Mouse (Mus musculus) gastrocnemius, postnatal 4 days (tissue): Measurements from ENCODE around the gene Fopnl. TPM values are rescaled to one million over a fixed set of nuclear protein-coding genes. Genes with fewer than 3 reads are reported as not detected.
A peak's percentile ranks its signal among the peaks of the same experiment; 100 is the strongest.

Source experiments
- DNase-seq, 2 experiments: peaks; one replicate each; pipeline ENCODE4 v3.0.0; 2021 to 2022; ENCODE audit warnings: low spot score in 2 of 2, mixed read lengths in 2 of 2
- long read RNA-seq, 2 experiments: library from polyadenylated mRNA; stranded (forward); transcript quantifications; one replicate each; pipeline ENCODE4 v2.0.0; 2021
- total RNA-seq, 2 experiments: library from RNA; stranded (reverse); gene quantifications; 2 replicates each; pipeline ENCODE4 v1.2.3; 2021

Gene Fopnl
- 10 to 100 TPM; 59.5 to 60.6 TPM for total RNA-seq
- long read RNA-seq, experiment 1, transcript Fopnl-205 (3 exons, 1,147 nt), result minor isoform, 29 of 122 reads
- long read RNA-seq, experiment 1, transcript Fopnl-201 (5 exons, 1,465 nt), result major isoform, 33 of 122 reads
- long read RNA-seq, experiment 1, partial matches to known transcripts, result 2 of 122 reads
- long read RNA-seq, experiment 1, other reads (novel, unspliced or antisense), result 57 of 122 reads
- long read RNA-seq, experiment 2, transcript Fopnl-205 (3 exons, 1,147 nt), result minor isoform, 31 of 120 reads
- long read RNA-seq, experiment 2, transcript Fopnl-201 (5 exons, 1,465 nt), result major isoform, 34 of 120 reads
- long read RNA-seq, experiment 2, partial matches to known transcripts, result 2 of 120 reads
- long read RNA-seq, experiment 2, other reads (novel, unspliced or antisense), result 53 of 120 reads

DNA sequence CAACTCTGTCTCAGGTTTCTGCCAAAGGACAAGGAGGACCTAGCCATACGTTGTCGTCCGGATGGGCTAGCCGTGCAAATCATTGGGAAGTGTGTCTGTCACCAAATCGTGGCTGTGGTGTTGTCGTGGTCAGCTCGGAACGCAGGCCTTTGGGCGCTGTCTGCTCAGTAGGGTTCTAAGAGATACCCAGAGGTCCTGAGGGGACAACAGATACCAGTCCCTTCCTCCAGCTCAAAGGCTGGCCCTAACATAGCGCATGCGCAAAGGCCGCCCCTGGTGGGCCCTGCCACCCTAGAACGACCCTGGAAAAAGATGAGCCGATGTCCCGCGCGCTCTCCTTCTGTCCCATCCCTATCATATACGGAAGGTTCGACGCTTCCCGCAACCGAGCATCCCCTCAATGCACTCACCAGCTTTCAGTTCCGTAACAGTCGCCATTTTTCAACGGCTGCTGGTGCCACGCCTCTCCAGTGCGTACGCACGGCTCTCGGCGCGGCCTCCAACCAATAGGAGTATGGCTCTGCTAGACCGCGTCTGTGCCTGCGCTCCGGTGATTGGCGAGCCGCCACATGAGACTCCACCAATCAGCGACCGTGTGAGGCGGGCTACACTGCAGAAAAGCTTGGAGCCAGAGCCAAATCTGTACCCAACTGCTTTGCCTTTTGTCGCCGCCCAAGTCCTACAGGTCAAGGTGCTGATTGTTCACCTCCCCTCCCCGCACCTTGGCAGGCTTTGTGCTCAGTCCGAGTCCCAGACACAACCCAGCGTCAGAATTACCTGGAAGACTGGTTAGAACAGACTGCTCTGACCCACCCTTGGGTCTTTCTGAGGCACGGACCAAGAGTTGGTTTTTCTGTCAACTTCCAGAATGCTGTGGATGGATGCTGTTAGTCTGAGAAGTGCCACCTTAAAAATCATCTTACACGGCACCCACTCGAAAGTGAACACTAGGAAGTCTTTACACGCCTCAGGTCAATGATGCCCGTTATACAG, at the start of gene Fopnl:
Gene Fopnl (minus strand): TSS at position 522 of the 993 bp plus-strand sequence.
- DNase-seq, result peak; percentile 95 to 99

DNA sequence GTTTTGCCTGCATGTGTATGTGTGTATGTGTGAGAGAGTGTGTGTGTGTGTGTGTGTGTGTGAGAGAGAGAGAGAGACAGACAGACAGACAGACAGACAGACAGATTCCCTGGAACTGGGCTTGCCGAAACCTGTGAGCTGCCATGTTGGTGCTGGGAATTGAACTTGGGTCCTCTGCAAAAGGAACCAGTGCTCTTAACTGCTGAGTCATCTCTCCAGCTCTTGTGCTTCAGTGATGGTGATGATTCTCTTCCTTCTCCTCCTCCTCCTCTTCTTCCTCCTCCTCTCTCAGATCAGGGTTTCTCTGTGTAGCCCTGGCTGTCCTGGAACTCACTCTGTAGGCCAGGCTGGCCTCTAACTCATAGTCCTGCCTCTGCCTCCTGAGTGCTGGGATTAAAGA, 48.8 kb upstream of the Fopnl start:
- no peak for DNase-seq

DNA sequence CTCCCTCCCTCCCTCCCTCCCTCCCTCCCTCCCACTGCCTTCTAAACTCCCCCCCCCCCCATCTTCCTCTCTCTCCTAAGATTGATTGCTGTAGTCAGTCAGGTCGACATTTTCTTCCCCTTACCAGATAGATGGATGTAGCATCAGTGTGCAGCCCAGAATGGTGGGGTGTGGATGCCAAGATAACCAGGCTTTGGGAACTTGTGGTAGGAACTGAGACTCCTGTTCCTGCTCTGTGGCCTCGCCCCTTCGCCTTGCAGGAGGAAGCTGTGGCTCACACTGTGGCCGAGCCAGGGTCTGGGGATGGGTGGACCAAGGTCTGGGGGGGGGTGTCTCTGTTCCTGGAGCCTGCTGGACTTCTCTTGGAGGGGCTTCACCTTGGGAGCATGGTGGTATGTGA, 48.3 kb upstream of the Fopnl start:
- no peak for DNase-seq

DNA sequence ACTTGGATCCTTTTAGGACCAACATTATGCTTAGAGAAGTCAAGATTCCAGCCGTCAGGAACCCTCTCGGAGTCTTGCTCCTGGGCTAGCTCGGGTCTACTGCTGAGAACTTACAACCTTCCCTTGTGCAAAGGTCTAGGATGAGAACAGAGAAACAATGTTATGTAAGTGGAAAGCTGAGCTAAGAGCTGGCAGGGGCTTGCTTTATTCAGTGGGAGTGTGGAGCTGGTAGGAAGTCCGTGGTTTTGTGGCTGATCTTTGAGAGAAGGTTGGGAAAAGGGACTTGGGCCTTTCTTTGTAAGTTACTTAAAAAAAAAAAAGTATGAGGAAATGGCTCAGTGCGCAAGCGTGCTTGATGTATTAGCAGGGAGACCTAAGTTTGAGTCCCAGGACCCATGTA, 46.9 kb upstream of the Fopnl start:
- DNase-seq, result no peak

DNA sequence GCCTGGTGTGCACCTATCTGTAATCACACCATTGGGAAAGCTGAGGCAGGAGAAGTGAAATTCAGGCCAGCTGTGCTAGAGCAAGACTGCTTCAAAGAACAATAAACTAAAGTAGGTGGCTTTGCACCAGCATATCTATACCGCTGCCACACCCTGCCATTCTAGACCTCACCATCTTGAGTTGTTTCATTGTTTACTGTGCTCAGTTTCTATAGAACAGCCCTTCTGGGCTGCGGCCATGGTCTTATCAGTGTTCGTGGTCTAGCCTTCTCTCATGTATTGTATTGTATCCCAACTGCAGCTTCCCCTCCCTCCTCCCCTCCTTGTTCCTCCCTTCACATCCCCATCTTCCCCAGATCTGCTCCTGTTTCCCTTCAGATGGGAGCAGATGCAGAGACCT, 46.3 kb upstream of the Fopnl start:
- DNase-seq, result no peak

DNA sequence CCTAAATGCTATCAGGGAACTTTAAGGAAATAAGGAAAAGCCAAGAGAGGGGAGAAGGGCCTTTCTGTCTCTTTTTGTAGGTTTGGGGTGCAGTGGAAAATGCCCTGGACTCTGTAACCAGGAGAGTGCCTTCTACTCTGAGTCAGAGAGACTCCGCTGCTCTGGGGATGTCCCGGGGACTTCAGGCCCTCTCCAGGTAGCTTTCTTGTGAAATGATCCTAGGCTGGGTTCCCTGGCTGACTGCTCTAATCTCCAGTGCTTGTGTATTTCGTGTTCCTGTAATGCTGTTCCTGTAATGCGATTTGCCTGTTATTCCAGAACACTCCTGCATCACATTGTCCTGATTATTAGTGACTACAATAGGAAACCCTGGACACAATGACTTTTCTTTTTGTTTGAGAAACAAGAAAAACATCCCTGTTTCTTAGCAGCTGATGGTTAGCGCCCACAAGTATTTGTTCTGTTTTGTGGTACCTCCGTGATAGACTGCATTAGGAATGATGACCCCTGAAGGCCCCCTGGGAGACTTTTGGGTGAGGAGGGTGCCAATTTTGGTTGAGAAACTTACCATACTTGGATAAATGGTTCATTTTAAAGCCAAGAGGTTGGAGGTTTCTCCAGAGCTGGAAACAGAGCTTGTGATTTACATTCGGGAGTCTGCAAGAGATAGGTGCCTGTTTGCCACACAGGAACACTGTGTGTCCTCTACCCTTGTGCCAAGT, 45.1 kb upstream of the Fopnl start:
- no peak for DNase-seq

DNA sequence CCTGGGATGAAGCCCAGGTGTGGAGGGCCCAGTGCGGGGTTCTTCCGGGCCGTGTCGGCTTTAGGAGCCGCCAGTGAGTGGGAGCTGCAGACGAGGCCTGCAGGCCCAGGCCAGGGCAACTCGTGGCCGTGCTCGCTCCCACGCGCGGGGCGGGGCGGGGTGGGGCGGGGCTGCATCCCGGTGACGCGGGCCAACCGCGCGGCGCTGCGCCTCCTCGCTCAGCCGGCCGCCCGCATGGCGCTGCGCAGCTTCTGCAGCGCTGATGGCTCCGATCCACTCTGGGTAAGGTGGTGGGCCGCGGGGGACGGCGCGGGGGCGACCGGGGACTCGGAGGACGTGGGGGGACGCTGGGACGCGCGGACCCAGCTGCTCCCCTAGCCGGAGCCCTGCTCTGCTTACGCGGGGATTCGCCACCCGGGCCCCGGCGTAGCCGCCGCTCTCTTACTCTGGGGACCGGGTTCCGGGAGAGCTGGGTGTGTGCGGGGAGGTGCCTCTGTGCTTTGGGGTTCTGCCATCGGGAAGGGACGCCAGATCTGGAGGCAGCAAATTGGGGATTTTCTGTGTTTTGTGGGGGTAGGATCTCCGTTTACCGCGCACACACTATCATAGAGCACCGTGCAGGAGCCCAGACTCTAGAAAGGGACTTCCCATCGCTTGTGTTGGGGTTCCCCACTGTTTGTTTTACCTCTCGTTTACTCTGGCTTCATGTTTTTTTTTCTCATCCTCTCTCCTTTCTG, 44.3 kb upstream of the Fopnl start, which contains the start of gene Abcc1:
Gene Abcc1 (plus strand): TSS at position 197 of the 737 bp plus-strand sequence.
- peak; percentile 61 to 77 for DNase-seq

DNA sequence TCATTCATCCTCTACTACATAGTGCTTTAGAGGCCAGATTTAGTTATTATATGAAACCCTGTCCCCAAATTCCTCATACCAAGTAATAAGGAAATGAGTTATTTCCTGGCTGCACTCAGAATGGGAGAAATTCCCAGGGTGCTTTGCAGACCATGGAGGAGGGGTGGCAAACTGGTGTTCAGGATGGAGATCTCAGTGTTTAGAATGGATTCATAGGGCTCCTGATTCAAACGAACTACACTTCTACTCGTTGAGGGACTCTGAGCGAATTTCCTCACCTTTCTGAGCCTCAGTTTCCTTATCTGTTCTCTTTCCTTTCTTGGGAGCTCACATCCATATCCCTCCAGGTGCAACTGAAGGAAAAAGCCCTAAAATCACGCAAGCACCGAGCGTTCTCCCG, 43.7 kb upstream of the Fopnl start:
- DNase-seq, result no peak

DNA sequence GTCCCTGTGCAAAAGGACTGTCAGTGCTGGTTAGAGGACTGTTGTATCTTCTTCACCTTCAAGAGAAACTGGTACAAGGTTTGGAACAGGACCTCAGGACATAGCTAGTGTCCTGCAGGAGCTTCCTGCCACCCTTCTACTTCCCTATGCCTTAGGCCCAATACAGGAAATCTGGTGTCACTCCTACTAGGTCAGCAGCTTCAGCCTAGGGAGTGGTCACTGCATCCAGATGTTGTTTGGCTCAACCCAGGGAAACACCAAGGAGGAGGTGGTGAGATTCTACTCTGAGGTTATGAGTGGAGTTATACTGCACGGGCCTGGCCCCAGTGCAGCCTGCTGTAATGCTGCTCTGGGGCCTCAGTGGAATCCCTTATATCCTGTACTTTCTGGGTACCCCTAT, 41.3 kb upstream of the Fopnl start:
- DNase-seq, result no peak

DNA sequence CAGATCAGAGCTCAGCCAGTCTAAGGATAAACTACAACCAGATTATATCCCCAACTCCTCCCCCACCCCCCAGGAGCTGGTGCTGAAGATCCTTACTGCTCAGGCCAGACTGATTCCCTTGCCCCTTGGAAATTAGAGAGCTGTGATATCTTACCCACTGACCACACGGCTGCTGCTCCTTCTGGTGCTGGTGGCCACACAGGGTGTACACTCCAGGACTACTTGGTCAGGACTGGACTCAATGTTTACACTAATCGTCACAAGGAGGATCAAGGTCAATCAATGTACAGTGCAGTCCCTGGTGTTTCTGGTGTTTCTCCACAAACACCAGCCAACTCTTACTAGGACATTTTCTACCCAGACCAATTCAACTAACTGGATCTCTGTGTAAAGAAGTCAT, 40.7 kb upstream of the Fopnl start:
- DNase-seq, result no peak

DNA sequence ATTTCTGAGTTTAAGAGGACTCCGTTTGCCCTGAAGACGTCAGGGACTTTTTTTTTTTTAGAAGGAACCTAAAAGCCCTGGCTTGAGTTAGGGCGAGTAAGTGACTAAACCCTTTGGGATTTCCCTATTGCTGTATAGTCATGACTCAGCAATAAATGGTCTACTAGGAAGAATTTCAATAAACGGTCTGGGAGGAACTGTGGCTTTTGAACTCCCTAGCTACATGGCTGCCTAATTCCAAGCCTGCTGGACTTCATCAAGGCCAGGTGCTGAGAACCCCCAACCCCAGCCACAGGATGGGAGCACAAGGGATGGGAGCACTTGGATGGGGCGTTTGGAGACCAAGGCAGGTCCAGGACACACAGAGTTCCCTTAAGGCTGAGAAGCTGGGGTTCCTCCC, 35.5 kb upstream of the Fopnl start:
- no peak for DNase-seq

DNA sequence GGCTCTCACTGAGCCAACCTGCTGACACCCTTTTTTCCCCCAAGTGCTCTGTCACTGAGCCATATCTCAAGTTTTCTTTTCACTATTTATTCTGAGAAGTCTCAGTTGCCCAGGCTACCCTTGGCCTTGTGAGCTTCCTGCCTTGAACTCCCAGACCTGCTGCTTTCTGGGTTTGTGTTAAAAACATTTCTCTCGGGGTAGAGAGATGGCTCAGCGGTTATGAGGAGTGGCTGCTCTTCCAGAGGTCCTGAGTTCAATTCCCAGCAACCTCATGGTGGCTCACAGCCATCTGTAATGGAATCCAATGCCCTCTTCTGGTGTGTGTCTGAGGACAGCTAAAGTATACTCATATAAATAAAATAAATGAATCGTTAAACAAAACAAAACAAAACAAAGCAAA, 35.0 kb upstream of the Fopnl start:
- DNase-seq, result no peak

DNA sequence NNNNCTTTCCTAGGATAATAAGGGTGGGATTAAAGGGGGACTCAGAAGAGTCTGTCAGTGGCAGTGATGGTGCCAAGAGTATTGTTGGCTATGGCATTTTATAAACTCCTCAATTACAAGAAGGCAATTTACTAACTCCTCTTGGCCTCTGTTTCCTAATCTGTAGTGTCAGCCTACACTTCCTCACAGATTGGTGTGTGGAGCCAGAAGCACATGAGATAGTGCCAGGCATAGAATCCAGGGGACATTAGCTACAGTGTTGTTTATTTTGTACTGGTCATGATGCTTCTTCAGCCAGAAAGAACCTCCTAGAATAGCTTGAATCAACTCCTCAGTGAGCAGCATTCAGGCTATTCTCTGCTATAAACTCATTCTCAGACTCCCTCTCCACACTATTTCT, 34.4 kb upstream of the Fopnl start:
- no peak for DNase-seq

DNA sequence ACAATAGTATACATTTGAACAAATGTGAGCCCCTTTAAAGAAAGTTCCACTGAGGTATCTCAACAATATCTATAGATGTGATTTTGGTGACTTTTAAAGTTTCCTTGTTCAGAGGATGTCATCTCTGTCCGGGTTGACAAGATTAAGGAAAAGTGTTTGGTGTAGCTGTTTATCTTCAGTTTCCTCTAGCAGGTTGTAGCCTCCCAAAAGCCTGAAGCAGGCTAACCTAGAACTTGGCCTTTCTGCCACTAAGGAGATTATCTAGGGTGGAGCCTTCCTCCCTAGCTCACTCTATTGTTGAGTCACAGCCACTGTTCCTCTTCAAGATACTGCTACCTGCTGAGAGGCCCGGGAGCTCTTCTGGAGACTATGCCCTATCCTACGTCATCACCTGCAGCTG, 27.8 kb upstream of the Fopnl start:
- no peak for DNase-seq

DNA sequence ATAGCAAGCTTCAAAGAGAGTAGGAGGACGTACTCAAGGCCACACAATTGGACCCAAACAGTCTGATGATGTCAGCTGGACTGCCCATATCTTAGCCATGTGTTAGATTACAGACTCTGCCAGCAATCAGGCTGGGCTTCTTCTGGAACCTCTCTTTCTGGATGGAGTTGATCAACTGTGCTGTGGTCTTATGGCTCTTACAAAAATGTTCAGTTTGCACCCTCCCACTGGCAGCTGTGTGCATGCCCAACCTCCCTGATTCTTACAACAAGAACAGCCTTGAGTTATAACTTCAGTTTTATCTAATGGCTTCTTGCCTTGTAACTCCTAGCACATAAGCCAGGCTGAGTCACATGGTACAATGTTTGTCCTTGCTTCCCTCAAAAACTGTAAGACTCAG, 11.0 kb upstream of the Fopnl start:
- no peak for DNase-seq

DNA sequence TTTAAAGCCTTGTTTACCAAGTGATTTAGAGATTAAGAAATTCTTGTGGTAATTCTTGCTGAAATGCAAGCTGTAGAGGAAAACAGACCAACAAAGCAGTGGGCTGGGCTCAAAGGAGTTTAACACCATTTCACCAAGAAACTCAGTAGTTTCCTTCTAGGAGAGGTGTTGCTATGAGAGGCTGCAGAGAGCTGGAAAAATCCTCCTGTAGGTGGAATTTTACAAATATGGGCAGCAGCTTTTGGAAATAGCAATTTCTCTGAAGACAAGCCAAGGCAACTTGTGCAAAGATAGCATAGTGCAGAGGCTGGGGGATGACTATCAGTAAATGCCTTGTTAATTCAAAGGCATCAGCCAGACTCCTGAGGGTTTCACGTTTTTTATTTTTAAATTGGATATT, 3.3 kb upstream of the Fopnl start:
- no peak for DNase-seq

DNA sequence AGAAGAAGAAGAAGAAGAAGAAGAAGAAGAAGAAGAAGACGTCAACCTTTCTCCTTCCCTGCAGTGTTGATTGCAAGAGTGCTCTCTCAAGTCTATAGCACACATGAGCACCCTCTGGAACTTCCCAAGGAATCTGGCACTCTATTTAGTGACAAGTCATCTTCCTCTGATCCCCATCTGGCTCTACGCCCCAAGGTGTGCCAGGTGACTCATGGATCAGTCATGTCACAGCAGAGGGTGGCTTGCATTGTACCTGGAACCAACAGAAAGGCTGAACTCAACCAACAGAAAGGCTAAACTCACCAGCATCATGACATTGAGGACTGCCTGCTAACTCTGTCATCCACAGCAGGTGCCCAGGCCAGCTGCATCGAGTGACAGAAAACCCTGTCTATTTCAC, 2.5 kb upstream of the Fopnl start:
- DNase-seq, result no peak

DNA sequence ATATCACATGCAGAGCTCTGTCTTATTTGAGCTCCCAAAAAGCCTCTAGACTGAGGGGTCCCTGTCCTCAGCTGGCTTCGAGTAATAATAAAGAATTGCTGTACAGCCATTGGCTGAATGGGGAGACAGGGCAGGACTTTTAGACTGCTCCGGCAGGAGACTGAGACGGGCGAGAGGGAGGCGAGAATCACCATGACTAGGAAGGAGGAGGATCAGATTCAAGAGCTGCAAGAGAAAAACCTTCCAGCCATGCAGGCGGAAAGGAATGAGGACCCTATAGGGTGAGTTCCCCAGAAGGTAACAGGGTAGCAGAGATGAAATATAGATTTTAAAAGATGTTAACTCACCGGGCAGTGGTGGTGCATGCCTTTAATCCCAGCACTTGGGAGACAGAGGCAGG, 4.3 kb downstream of the Fopnl start:
- DNase-seq, result no peak

DNA sequence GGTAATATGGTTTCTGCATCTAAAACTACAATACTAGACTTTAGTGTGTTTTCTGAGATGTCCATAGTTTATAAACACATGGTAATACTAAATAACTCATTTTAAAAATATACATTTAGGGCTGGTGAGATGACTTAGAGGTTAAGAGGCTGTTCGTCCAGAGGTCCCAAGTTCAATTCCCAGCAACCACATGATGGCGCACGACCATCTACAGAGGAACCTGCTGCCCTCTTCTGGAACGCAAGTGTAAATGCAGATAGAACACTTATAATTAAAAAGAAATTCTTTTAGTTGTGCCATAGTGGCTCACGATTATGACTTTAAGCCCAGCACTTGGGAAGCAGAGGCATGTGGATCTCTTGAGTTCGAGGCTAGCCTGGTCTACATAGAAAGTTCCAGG, 5.8 kb downstream of the Fopnl start:
- DNase-seq, result no peak

DNA sequence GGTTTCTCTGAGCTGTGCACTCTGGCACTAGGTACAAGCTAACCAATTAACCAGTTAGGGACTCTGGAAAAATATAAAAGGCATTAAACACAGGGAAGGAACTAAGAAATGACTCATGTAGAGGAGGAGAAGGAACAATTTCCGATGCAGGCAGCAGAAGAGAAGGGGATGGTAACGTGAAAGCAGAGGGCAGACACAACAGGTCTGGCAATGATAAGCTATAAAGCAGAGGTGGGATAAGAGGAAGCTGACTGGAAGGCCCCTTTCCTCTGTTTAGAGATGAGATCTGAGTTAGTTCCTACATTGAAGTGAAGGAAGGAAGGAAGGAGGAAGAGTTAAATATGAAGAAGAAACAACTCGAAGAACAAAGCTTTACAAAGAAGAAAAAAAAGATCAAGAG, 7.4 kb downstream of the Fopnl start:
- no peak for DNase-seq
